Mouse (Mus musculus) hindbrain, embryonic 10.5 days (tissue): ENCODE measurements around the gene Sardh. TPM values are rescaled to one million over a fixed set of nuclear protein-coding genes. Genes with fewer than 3 reads are reported as not detected.
A peak's percentile ranks its signal among the peaks of the same experiment; 100 is the strongest.

Source experiments
- DNase-seq: peaks from one replicate; pipeline ENCODE4 v3.0.0-alpha.2; 2017; ENCODE audit warnings: low spot score
- H3K27ac ChIP-seq: fragments of 300-500 bp; sonication (generic); 2 replicates; pipeline ENCODE4 v1.5.1; 2016; ENCODE audit warnings: mild to moderate bottlenecking, moderate library complexity
- H3K27me3 ChIP-seq: fragments of 300-500 bp; sonication (generic); 2 replicates; pipeline ENCODE4 v1.6.1; 2016; ENCODE audit warnings: mild to moderate bottlenecking; ENCODE audit not compliant: poor library complexity, insufficient read depth, severe bottlenecking
- H3K36me3 ChIP-seq: fragments of 300-500 bp; sonication (generic); 2 replicates; pipeline ENCODE4 v1.6.1; 2016; ENCODE audit warnings: mild to moderate bottlenecking, moderate library complexity
- H3K4me1 ChIP-seq: fragments of 300-500 bp; sonication (generic); replicated peaks from 2 replicates; pipeline ENCODE4 v1.6.1; 2016; ENCODE audit warnings: mild to moderate bottlenecking
- H3K4me3 ChIP-seq: fragments of 300-500 bp; sonication (generic); 2 replicates; pipeline ENCODE4 v1.5.1; 2016; ENCODE audit warnings: mild to moderate bottlenecking, moderate library complexity
- H3K9me3 ChIP-seq: fragments of 300-500 bp; sonication (generic); 2 replicates; pipeline ENCODE4 v1.6.1; 2016; ENCODE audit warnings: mild to moderate bottlenecking, moderate library complexity
- WGBS: fragments of 180-500 bp; shearing (Covaris S2); methylation state at CpG from one replicate; pipeline ENCODE4 v1.1.7; 2016; 5-methylcytosine and 5-hydroxymethylcytosine counted together
- polyA plus RNA-seq: library from polyadenylated mRNA; unstranded; fragments of >200 nt; fragmentation: Nextera tagmentation; extraction: Ambion mirVana; gene quantifications from 2 replicates; pipeline ENCODE4 v1.2.1, GENCODE M21; 2016

The Sardh gene
- 1.9 and 3.9 TPM in 2 replicates for polyA plus RNA-seq

DNA sequence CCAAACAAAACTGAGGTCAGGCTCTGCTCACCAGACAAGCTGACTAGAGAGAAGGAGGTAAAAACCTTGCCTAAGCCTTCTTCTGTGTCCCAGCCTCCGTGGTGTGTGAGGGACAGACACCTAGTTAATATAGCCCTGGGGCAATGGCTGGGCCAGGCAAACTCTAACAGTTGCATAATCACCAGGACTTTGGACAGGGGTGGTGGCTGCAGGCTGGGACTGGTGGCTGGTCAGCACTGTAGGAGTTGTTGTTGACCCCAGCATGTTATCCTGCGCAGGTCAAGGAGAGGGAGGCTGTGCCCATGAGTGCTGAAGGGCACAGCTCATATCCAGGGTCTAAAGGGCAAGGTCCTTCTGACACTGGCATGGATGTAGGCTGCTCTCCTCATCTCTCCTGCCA is at the start of gene Sardh:
Gene Sardh, minus strand, starts transcription at position 127 of the 400 bp plus-strand sequence.
- no peaks in the 10 kb centered on the region for H3K36me3 ChIP-seq
- H3K27me3 ChIP-seq: 0 out of 2 replicates have a peak, but pooled peaks cover 4% of the 10 kb centered on the region
- 79% methylated on average over 2 of the region's 2 CpGs for WGBS
- peaks cover 22% of the 10 kb centered on the region for H3K4me1 ChIP-seq
- H3K9me3 ChIP-seq: no peaks in the 10 kb centered on the region
- no peak within 1 kb of the TSS for H3K4me3 ChIP-seq
- H3K27ac ChIP-seq: no peak within 1 kb of the TSS
- no peak for DNase-seq

DNA sequence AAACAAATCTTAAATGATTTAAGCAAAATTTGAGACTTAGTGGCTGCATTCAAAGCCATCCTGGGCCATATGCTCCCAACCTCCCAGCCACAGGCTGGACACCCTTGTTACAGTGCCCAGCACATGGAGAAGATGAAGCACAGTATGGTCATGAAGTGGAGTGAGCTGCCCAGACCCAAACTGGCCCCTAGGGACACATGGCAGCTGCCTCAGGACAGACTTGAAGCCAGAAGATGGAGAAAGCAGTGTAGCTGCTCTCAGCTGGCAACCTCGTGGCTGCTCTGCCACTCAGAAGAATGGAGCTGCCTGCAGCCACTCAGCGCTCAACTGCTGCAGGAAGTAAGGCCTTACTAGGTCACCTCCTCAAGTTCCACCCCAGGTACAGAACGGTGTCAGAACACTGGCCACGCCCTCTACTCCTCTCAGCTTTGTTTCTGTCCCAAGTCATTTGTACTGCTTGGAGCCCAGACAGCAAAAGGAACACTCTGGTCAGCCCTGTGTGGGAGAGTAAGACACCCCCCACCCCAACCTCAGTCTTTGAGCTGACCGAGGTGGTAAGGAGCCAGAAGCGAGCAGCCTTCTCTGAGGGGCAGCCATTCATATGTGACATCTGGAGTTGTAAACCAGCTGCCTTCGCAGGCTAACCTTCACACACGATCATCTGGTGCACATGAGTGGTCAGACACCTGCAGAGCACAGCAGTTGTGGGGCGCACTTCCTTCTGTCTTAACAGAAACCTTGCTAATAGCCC is 48.7 kb upstream of the Sardh start:
- Histone ChIP-seq H3K4me1 (peaks cover 21% of the 10 kb centered on the region), H3K27me3 (no peaks in the 10 kb centered on the region), H3K27ac (no peak overlapping the region), H3K4me3 (no peak overlapping the region), H3K36me3 (peaks cover 80% of the 10 kb centered on the region), H3K9me3 (no peaks in the 10 kb centered on the region)
- DNase-seq: no peak
- WGBS: 82% methylated on average over 9 of the region's 9 CpGs

DNA sequence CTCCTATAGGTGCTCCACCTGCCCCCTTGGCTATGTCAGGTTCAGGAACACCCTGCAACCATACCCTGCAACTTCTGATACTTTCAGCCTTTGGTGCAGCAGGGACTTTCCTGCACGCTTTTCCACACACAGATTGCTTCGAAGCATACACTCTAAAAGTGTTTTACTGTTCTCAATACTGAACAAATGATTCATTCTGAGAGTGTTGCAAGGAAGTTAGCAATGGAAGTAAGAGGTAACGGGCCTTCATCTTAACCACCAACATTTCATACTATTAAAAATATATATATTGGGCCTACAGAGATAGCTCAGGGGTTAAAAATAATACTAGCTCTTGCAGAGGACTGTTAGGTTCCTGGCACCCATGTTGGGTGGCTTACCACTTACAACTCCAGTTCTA is 46.6 kb upstream of the Sardh start:
- H3K9me3 ChIP-seq: no peaks in the 10 kb centered on the region
- no peak overlapping the region for H3K4me3 ChIP-seq
- H3K36me3 ChIP-seq: peaks cover 93% of the 10 kb centered on the region
- H3K4me1 ChIP-seq: peaks cover 8% of the 10 kb centered on the region
- 94% methylated on average over 3 of the region's 3 CpGs for WGBS
- DNase-seq: no peak
- H3K27ac ChIP-seq: no peak overlapping the region
- H3K27me3 ChIP-seq: no peaks in the 10 kb centered on the region

GRCm38 (mm10) chr2:27289019-27289418 is 40.9 kb upstream of the Sardh start:
- WGBS: 15% methylated on average over 3 of the region's 3 CpGs
- H3K27me3 ChIP-seq: no peaks in the 10 kb centered on the region
- peaks cover 98% of the 10 kb centered on the region for H3K36me3 ChIP-seq
- peak overlapping the region; percentile 76 for H3K27ac ChIP-seq
- peak; percentile 86 for DNase-seq
- H3K4me3 ChIP-seq: no peak overlapping the region; the same call in 1 of the 2 replicates
- peaks cover 41% of the 10 kb centered on the region for H3K4me1 ChIP-seq
- no peaks in the 10 kb centered on the region for H3K9me3 ChIP-seq

DNA sequence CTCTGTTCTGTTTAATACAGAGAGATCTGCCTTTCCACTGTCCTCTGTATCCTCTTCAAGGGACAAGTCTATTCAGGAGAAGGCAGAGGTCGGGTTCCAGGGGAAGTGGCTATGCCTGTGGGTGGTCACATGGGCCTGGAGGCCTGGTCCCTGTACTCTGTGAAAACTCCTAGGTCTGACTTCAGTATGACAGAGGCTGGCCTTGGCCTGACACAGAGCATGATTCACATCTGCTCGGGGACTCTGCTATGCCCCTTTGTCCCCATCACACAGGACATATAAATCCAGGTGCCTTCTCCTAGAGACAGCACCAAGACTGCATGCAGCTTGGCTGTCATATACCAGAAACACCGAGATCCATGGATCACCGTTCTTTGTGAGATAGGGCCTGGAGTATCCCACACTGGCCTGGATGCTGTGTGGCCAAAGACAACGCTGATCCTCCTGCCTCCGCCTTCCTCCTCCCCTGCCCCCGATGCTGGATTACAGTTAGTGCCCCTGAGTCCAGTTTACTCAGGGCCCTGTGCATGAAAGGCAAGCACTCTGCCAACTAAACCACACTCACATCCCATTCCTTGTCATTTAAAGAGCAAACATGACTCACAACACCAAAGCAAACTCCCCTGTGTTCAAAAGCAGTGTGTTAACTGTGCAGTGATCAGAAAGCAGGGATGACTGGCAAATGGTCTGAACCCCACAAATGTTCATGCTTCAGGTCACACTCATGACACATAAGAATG is 39.0 kb upstream of the Sardh start:
- Histone ChIP-seq H3K27ac (peak overlapping the region; percentile 67), H3K36me3 (peaks cover 98% of the 10 kb centered on the region), H3K4me1 (peaks cover 36% of the 10 kb centered on the region), H3K27me3 (no peaks in the 10 kb centered on the region), H3K4me3 (no peak overlapping the region), H3K9me3 (no peaks in the 10 kb centered on the region)
- DNase-seq: no peak
- WGBS: 83% methylated on average over 7 of the region's 7 CpGs

DNA sequence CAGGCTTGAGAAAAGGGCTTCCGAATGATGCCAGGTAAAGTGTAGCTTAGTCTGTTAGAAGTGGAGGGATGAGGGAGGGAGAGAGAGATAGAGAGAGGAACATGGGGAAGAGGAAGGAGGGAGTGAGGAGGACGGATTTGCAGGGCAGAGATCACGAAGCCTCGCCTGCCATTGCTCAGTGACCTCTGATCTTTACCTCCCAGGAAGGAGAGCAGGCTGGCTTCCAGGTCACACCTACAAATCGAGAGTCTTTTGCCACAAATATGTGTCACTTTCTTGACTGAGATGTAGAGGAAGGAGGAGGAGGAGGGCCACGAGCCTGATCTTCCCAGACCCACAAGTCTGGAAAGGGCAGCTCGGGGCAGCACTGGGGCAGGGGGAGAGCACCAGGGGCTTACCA is 36.3 kb upstream of the Sardh start:
- no peaks in the 10 kb centered on the region for H3K27me3 ChIP-seq
- H3K36me3 ChIP-seq: peaks cover 93% of the 10 kb centered on the region
- H3K4me1 ChIP-seq: peaks cover 30% of the 10 kb centered on the region
- WGBS: 77% methylated on average over 7 of the region's 7 CpGs
- H3K4me3 ChIP-seq: no peak overlapping the region
- peak overlapping the region; percentile 23; the same call in 1 of the 2 replicates for H3K27ac ChIP-seq
- no peaks in the 10 kb centered on the region for H3K9me3 ChIP-seq
- no peak for DNase-seq

- Histone ChIP-seq H3K27me3 (no peaks in the 10 kb centered on the region), H3K4me1 (peaks cover 14% of the 10 kb centered on the region), H3K4me3 (no peak overlapping the region), H3K9me3 (no peaks in the 10 kb centered on the region), H3K27ac (no peak overlapping the region), H3K36me3 (peaks cover 95% of the 10 kb centered on the region)
- DNase-seq: no peak
- WGBS: 87% methylated on average over 9 of the region's 9 CpGs
Measured at GRCm38 (mm10) chr2:27281771-27282170, 33.6 kb upstream of the Sardh start.

GRCm38 (mm10) chr2:27280920-27281611 is 32.9 kb upstream of the Sardh start:
- no peaks in the 10 kb centered on the region for H3K9me3 ChIP-seq
- H3K4me1 ChIP-seq: peaks cover 7% of the 10 kb centered on the region
- peak; percentile 70 for DNase-seq
- H3K27ac ChIP-seq: no peak overlapping the region
- no peak overlapping the region for H3K4me3 ChIP-seq
- peaks cover 95% of the 10 kb centered on the region for H3K36me3 ChIP-seq
- 75% methylated on average over 13 of the region's 13 CpGs for WGBS
- no peaks in the 10 kb centered on the region for H3K27me3 ChIP-seq

DNA sequence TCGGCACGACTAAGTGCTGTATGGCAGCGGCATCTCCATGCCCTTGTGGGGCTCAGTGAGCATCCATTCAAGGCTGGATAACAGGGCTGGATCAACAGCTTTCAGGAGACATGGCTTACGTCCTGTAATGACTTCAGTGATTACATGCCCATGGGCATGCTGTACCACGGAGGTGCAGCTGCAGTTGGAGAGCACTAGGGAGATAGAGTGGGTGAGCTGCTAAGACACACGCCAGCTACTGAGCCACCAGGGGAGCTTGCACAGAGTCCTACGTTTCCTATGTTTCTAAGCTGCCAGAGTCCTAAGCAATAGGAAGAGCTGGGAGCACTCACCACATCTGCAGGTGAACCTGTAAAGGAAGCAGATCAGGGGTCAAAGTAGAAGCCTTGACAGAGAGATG is 30.7 kb upstream of the Sardh start:
- Histone ChIP-seq H3K36me3 (peaks cover 95% of the 10 kb centered on the region), H3K27ac (no peak overlapping the region), H3K4me1 (no peaks in the 10 kb centered on the region), H3K4me3 (no peak overlapping the region), H3K9me3 (peaks cover 10% of the 10 kb centered on the region; the same call in 1 of the 2 replicates), H3K27me3 (no peaks in the 10 kb centered on the region)
- 95% methylated on average over 7 of the region's 7 CpGs for WGBS
- DNase-seq: no peak

DNA sequence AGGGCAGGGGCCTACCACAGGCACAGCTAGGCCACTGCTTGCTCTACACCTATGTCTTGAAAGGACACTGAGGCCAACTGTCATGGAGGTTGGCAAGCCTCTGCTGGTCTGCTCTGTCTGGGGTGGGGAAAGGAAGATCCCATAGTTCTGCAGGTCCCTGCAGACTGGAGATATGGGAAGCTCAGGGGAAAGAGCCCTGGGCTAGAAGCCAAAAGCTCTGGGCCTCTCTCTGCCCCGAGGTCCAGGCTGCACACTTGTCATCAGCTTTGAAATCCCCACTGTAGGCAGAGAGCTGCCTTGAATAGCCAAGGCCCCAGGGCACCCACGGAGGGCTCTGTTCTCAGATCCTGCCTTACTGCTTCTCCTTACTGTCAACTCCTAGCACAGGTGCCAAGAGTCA is 20.2 kb upstream of the Sardh start:
- H3K9me3 ChIP-seq: 0 out of 2 replicates have a peak, but pooled peaks cover 3% of the 10 kb centered on the region
- DNase-seq: no peak
- WGBS: 79% methylated on average over 2 of the region's 2 CpGs
- no peak overlapping the region for H3K4me3 ChIP-seq
- H3K27ac ChIP-seq: no peak overlapping the region
- H3K36me3 ChIP-seq: peaks cover 98% of the 10 kb centered on the region
- no peaks in the 10 kb centered on the region for H3K27me3 ChIP-seq
- H3K4me1 ChIP-seq: no peaks in the 10 kb centered on the region

- Histone ChIP-seq H3K4me3 (no peak overlapping the region), H3K4me1 (no peaks in the 10 kb centered on the region), H3K36me3 (peaks cover 98% of the 10 kb centered on the region), H3K27ac (no peak overlapping the region), H3K27me3 (no peaks in the 10 kb centered on the region), H3K9me3 (0 out of 2 replicates have a peak, but pooled peaks cover 2% of the 10 kb centered on the region)
- no peak for DNase-seq
- 91% methylated on average over 3 of the region's 3 CpGs for whole genome bisulfite sequencing
Measured at GRCm38 (mm10) chr2:27265819-27266218, 17.7 kb upstream of the Sardh start.

DNA sequence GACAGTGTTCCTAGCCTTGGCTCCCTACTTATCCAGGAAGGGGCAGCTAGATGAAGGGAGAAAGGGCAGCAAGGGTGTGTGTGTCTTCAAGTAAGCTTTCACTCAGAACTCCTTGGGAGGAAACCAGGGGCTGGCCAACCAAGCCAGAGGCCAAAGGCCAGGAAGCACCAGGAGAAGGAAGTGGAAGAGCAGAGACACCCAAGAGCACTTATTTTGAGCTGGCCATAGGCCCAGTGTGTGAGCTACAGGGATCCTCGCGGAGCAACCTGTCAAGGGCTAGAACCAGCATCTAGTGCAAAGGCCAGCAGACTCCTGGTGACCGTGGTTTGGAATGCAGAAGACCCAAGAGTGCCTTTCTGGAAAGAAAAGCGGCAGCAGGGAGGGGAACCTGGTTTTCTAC is 14.8 kb upstream of the Sardh start:
- 87% methylated on average over 4 of the region's 4 CpGs for WGBS
- Histone ChIP-seq H3K27me3 (no peaks in the 10 kb centered on the region), H3K36me3 (peaks cover 74% of the 10 kb centered on the region)

DNA sequence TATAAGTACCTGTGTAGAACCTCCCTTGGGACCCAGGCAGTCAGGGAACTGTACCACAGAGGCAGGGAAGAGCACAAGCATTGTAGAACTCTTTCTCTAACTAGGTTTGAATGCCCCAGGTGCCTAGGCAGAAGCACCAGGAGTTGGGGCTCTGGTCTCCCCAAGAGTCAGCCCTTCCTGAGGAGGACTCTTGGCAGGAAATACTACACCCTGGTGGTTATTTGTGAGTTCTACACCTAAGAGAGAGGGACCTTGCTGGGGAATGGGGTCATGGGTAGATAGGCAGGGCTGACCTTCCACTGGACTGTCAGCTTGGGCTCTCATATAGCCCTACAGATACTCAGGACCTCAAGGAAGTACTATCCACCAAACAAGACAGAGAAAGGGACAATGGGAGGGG is 3.3 kb upstream of the Sardh start:
- Histone ChIP-seq H3K27ac (no peak overlapping the region), H3K36me3 (no peaks in the 10 kb centered on the region), H3K4me3 (no peak overlapping the region), H3K27me3 (0 out of 2 replicates have a peak, but pooled peaks cover 4% of the 10 kb centered on the region), H3K4me1 (peaks cover 20% of the 10 kb centered on the region), H3K9me3 (no peaks in the 10 kb centered on the region)
- no peak for DNase-seq

More for the DNA sequence above, 14.8 kb upstream of the Sardh start:
- Histone ChIP-seq H3K27ac (no peak overlapping the region), H3K9me3 (no peaks in the 10 kb centered on the region), H3K4me1 (no peaks in the 10 kb centered on the region), H3K4me3 (no peak overlapping the region)
- DNase-seq: no peak
